Mouse (Mus musculus): ENCODE measurements around the gene Cnn2. TPM values are rescaled to one million over a fixed set of nuclear protein-coding genes. Genes with fewer than 3 reads are reported as not detected.

Gene Cnn2
- polyA plus RNA-seq, 1 experiment from 2014 or later, result 31.6 TPM

- WGBS, result 90% methylated on average over 6 of the region's 6 CpGs
- Histone ChIP-seq H3K4me2 (no peak overlapping the region), H3K9ac (replicated peaks) (no peak overlapping the region), H3K4me3 (replicated peaks) (no peak overlapping the region), H3K27me3 (replicated peaks) (peaks cover 50% of the 10 kb centered on the region), H3K4me1 (no peaks in the 10 kb centered on the region), H3K9me3 (replicated peaks) (peaks cover 16% of the 10 kb centered on the region), H3K27ac (replicated peaks) (no peak overlapping the region), H3K36me3 (peaks cover 43% of the 10 kb centered on the region)
- no peak for ATAC-seq (ENCODE audit: low FRiP score)
These were observed 23.4 kb downstream of the Cnn2 start for GRCm38 (mm10) chr10:80011740-80012139.

- H3K9me3 ChIP-seq (replicated peaks), result peaks cover 16% of the 10 kb centered on the region
- peaks cover 57% of the 10 kb centered on the region for H3K27me3 ChIP-seq (replicated peaks)
- H3K4me3 ChIP-seq (replicated peaks), result no peak overlapping the region
- H3K4me2 ChIP-seq, result no peak overlapping the region
- H3K9ac ChIP-seq (replicated peaks), result no peak overlapping the region
- H3K4me1 ChIP-seq, result no peaks in the 10 kb centered on the region
- peaks cover 39% of the 10 kb centered on the region for H3K36me3 ChIP-seq
- no peak for ATAC-seq (ENCODE audit: low FRiP score)
- no peak overlapping the region for H3K27ac ChIP-seq (replicated peaks)
- WGBS, result 36% methylated on average over 25 of the region's 25 CpGs
These were observed 25.2 kb downstream of the Cnn2 start for GRCm38 (mm10) chr10:80013609-80014008.

GRCm38 (mm10) chr10:80014484-80015290 lies 26.3 kb downstream of the Cnn2 start:
- Histone ChIP-seq H3K4me3 (replicated peaks) (no peak overlapping the region), H3K4me2 (no peak overlapping the region), H3K9ac (replicated peaks) (no peak overlapping the region), H3K27me3 (replicated peaks) (peaks cover 68% of the 10 kb centered on the region), H3K9me3 (replicated peaks) (peaks cover 16% of the 10 kb centered on the region), H3K27ac (replicated peaks) (no peak overlapping the region), H3K36me3 (peaks cover 28% of the 10 kb centered on the region), H3K4me1 (no peaks in the 10 kb centered on the region)
- ATAC-seq (ENCODE audit: low FRiP score), result no peak
- WGBS, result 25% methylated on average over 28 of the region's 28 CpGs

- Histone ChIP-seq H3K4me2 (no peak overlapping the region), H3K9me3 (replicated peaks) (peaks cover 10% of the 10 kb centered on the region), H3K36me3 (peaks cover 19% of the 10 kb centered on the region), H3K4me1 (no peaks in the 10 kb centered on the region), H3K4me3 (replicated peaks) (no peak overlapping the region), H3K27me3 (replicated peaks) (peaks cover 77% of the 10 kb centered on the region), H3K27ac (replicated peaks) (no peak overlapping the region), H3K9ac (replicated peaks) (no peak overlapping the region)
- no peak for ATAC-seq (ENCODE audit: low FRiP score)
- 84% methylated on average over 10 of the region's 10 CpGs for WGBS
These were observed 27.2 kb downstream of the Cnn2 start for GRCm38 (mm10) chr10:80015583-80015982.

- Histone ChIP-seq H3K4me1 (no peaks in the 10 kb centered on the region), H3K9me3 (replicated peaks) (peaks cover under 1% of the 10 kb centered on the region; the same call in 1 of the 2 replicates), H3K4me2 (no peak within 1 kb of the TSS), H3K27me3 (replicated peaks) (peaks cover 82% of the 10 kb centered on the region), H3K27ac (replicated peaks) (no peak within 1 kb of the TSS), H3K36me3 (peaks cover 10% of the 10 kb centered on the region), H3K9ac (replicated peaks) (no peak within 1 kb of the TSS), H3K4me3 (replicated peaks) (no peak within 1 kb of the TSS)
- no peak for ATAC-seq (ENCODE audit: low FRiP score)
- 70% methylated on average over 11 of the region's 11 CpGs for WGBS
These were observed 28.1 kb downstream of the Cnn2 start, which contains the start of gene Arhgap45 for GRCm38 (mm10) chr10:80016511-80016910. Arhgap45 (plus strand) TSS chr10:80016653.

GRCm38 (mm10) chr10:80016931-80017330 lies 28.5 kb downstream of the Cnn2 start:
- H3K27me3 ChIP-seq (replicated peaks), result peaks cover 77% of the 10 kb centered on the region
- 85% methylated on average over 10 of the region's 10 CpGs for WGBS

GRCm38 (mm10) chr10:80017361-80017760 lies 29.0 kb downstream of the Cnn2 start:
- ATAC-seq (ENCODE audit: low FRiP score), result no peak
- Histone ChIP-seq H3K9ac (replicated peaks) (no peak overlapping the region), H3K4me2 (no peak overlapping the region), H3K4me1 (no peaks in the 10 kb centered on the region), H3K27ac (replicated peaks) (no peak overlapping the region), H3K4me3 (replicated peaks) (no peak overlapping the region), H3K27me3 (replicated peaks) (peaks cover 73% of the 10 kb centered on the region), H3K9me3 (replicated peaks) (no peaks in the 10 kb centered on the region), H3K36me3 (peaks cover 2% of the 10 kb centered on the region; the same call in 1 of the 2 replicates)
- WGBS, result 87% methylated on average over 3 of the region's 3 CpGs

More at GRCm38 (mm10) chr10:80016931-80017330, 28.5 kb downstream of the Cnn2 start:
- no peak for ATAC-seq (ENCODE audit: low FRiP score)
- H3K36me3 ChIP-seq, result peaks cover 6% of the 10 kb centered on the region
- no peak overlapping the region for H3K27ac ChIP-seq (replicated peaks)
- no peaks in the 10 kb centered on the region for H3K9me3 ChIP-seq (replicated peaks)
- no peaks in the 10 kb centered on the region for H3K4me1 ChIP-seq
- H3K4me2 ChIP-seq, result no peak overlapping the region
- H3K4me3 ChIP-seq (replicated peaks), result no peak overlapping the region
- no peak overlapping the region for H3K9ac ChIP-seq (replicated peaks)

- H3K27me3 ChIP-seq (replicated peaks), result peaks cover 69% of the 10 kb centered on the region
- no peaks in the 10 kb centered on the region for H3K36me3 ChIP-seq
These were observed 29.4 kb downstream of the Cnn2 start for GRCm38 (mm10) chr10:80017771-80018170.

GRCm38 (mm10) chr10:80018739-80019297 lies 30.4 kb downstream of the Cnn2 start:
- Histone ChIP-seq H3K4me1 (no peaks in the 10 kb centered on the region), H3K4me2 (0 out of 2 replicates have a peak overlapping the region, but pooled peaks have one; percentile 13), H3K36me3 (no peaks in the 10 kb centered on the region), H3K27me3 (replicated peaks) (peaks cover 58% of the 10 kb centered on the region), H3K27ac (replicated peaks) (no peak overlapping the region), H3K9me3 (replicated peaks) (no peaks in the 10 kb centered on the region), H3K9ac (replicated peaks) (no peak overlapping the region), H3K4me3 (replicated peaks) (no peak overlapping the region)
- no peak for ATAC-seq (ENCODE audit: low FRiP score)
- 9% methylated on average over 13 of the region's 15 CpGs for WGBS

More at GRCm38 (mm10) chr10:80017771-80018170, 29.4 kb downstream of the Cnn2 start:
- no peak overlapping the region for H3K27ac ChIP-seq (replicated peaks)
- no peak for ATAC-seq (ENCODE audit: low FRiP score)
- H3K9ac ChIP-seq (replicated peaks), result no peak overlapping the region
- no peak overlapping the region for H3K4me3 ChIP-seq (replicated peaks)
- H3K4me1 ChIP-seq, result no peaks in the 10 kb centered on the region
- 84% methylated on average over 14 of the region's 14 CpGs for WGBS
- no peaks in the 10 kb centered on the region for H3K9me3 ChIP-seq (replicated peaks)
- H3K4me2 ChIP-seq, result no peak overlapping the region

- WGBS, result 10% methylated on average over 20 of the region's 20 CpGs
- Histone ChIP-seq H3K4me1 (no peaks in the 10 kb centered on the region), H3K4me2 (peak overlapping the region; percentile 16), H3K9me3 (replicated peaks) (no peaks in the 10 kb centered on the region), H3K27me3 (replicated peaks) (peaks cover 51% of the 10 kb centered on the region), H3K9ac (replicated peaks) (no peak overlapping the region), H3K4me3 (replicated peaks) (no peak overlapping the region), H3K36me3 (no peaks in the 10 kb centered on the region), H3K27ac (replicated peaks) (no peak overlapping the region)
- no peak for ATAC-seq (ENCODE audit: low FRiP score)
These were observed 31.2 kb downstream of the Cnn2 start for GRCm38 (mm10) chr10:80019471-80020131.

- ATAC-seq (ENCODE audit: low FRiP score), result no peak
- H3K4me3 ChIP-seq (replicated peaks), result no peak overlapping the region
- no peak overlapping the region; the same call in 1 of the 2 replicates for H3K4me2 ChIP-seq
- no peak overlapping the region for H3K27ac ChIP-seq (replicated peaks)
- H3K9me3 ChIP-seq (replicated peaks), result no peaks in the 10 kb centered on the region
- WGBS, result 32% methylated on average over 11 of the region's 11 CpGs
- H3K36me3 ChIP-seq, result no peaks in the 10 kb centered on the region
- H3K4me1 ChIP-seq, result no peaks in the 10 kb centered on the region
- H3K9ac ChIP-seq (replicated peaks), result no peak overlapping the region
- H3K27me3 ChIP-seq (replicated peaks), result peaks cover 45% of the 10 kb centered on the region
These were observed 31.8 kb downstream of the Cnn2 start for GRCm38 (mm10) chr10:80020191-80020590.

Data from neural tube, embryonic 15.5 days (tissue).